Mouse (Mus musculus) liver, adult 2 months (tissue): ENCODE measurements around the gene Galk1. TPM values are rescaled to one million over a fixed set of nuclear protein-coding genes. Genes with fewer than 3 reads are reported as not detected.

Source experiments
- DNase-seq: peaks from one replicate; pipeline ENCODE4 v3.0.0-alpha.2; 2011; ENCODE audit warnings: low read depth, low spot score; ENCODE audit errors: extremely low read depth
- H3K27ac ChIP-seq: fragments of 200-500 bp; replicated peaks from 2 replicates; pipeline ENCODE4 v1.5.1; 2012; ENCODE audit warnings: low read depth, mild to moderate bottlenecking, control low read depth, inconsistent platforms, low read length; ENCODE audit not compliant: insufficient read depth
- H3K27me3 ChIP-seq: fragments of 200-500 bp; 2 replicates; pipeline ENCODE4 v1.6.1; 2012; ENCODE audit warnings: mild to moderate bottlenecking, moderate library complexity, low read length, inconsistent platforms; ENCODE audit not compliant: control insufficient read depth, insufficient read depth
- H3K36me3 ChIP-seq: fragments of 200-500 bp; 2 replicates; pipeline ENCODE4 v1.6.1; 2012; ENCODE audit warnings: low read length, inconsistent platforms; ENCODE audit not compliant: control insufficient read depth, insufficient read depth
- H3K4me1 ChIP-seq: fragments of 200-500 bp; 2 replicates; pipeline ENCODE4 v1.6.1; 2011; ENCODE audit warnings: low read length; ENCODE audit not compliant: control insufficient read depth, insufficient read depth
- H3K4me3 ChIP-seq: fragments of 200-500 bp; 2 replicates; pipeline ENCODE4 v1.5.1; 2011; ENCODE audit warnings: low read depth, mild to moderate bottlenecking, control low read depth, low read length, moderate library complexity; ENCODE audit not compliant: insufficient read depth
- H3K79me2 ChIP-seq: fragments of 200-500 bp; 2 replicates; pipeline ENCODE4 v1.6.1; 2012; ENCODE audit warnings: inconsistent platforms, mild to moderate bottlenecking, low read length, moderate library complexity; ENCODE audit not compliant: control insufficient read depth, insufficient read depth
- H3K9ac ChIP-seq: fragments of 200-500 bp; 2 replicates; pipeline ENCODE4 v1.6.1; 2012; ENCODE audit warnings: low read depth, mild to moderate bottlenecking, control low read depth, inconsistent platforms, low read length
- CTCF ChIP-seq: fragments of 200-500 bp; IDR thresholded peaks from 2 replicates; pipeline ENCODE4 v1.5.1; 2011; ENCODE audit warnings: low read depth, low read length, control low read depth
- POLR2A ChIP-seq: fragments of 200-500 bp; IDR thresholded peaks from 2 replicates; pipeline ENCODE4 v1.6.1; 2011; ENCODE audit warnings: low read length, control low read depth; ENCODE audit not compliant: insufficient read depth; ENCODE audit errors: extremely low read depth
- WGBS: fragments of 180-500 bp; shearing (Covaris S2); methylation state at CpG from one replicate; pipeline ENCODE4 v1.1.7; 2018; 5-methylcytosine and 5-hydroxymethylcytosine counted together
- polyA plus RNA-seq: library from polyadenylated mRNA; depleted of rRNA; stranded (reverse); fragments of >200 nt; gene quantifications from 2 replicates; pipeline ENCODE4 v1.2.3, GENCODE M21; 2012
- total RNA-seq: library from RNA; depleted of rRNA; stranded (reverse); fragments of >200 nt; gene quantifications from 2 replicates; pipeline ENCODE4 v1.2.3, GENCODE M21; 2014

The Galk1 gene
- total and polyA plus RNA-seq, 2 experiments, result 49.5 to 79.6 TPM

DNA sequence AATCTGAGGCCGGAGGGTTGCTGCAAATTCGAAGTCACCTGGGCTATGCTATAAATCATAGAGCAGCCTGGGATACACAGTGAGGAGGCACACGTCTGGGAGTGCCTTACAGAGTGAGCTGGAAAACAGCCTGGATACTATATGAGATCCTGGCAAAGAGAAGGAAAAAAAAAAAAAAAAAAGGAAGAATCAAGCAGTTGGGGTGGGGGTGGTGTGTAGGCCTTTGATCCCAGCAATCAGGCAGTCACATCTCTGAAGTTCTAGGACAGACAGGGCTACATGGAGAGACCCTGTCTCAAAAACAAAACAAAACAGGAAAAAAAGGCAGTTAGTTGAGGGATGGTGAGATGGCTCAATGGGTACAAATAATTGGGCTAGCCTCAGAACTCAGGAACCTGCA, 24.2 kb upstream of the Galk1 start:
- no peaks in the 10 kb centered on the region for H3K4me1 ChIP-seq

DNA sequence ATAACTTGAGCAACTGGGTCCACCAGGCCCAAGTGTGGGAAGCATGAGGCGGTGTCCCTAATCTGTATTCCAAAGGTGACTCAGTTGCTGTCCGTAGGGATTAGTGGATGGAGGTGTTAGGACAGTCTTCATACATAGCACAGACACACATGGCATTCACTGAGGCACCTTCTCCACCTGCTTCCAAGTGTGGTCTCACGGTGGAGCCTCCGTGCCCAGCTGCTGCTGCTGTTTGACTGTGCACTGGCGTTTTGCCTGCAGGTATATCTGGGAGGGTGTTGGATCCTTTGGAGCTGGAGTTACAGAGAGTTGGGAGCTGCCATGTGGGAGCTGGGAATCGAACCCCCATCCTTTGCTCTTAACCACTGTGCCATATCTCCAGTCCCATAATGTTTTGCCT, 22.1 kb upstream of the Galk1 start:
- WGBS, result 95% methylated on average over 6 of the region's 6 CpGs
- Histone ChIP-seq H3K27me3 (no peaks in the 10 kb centered on the region), H3K9ac (no peak overlapping the region), H3K36me3 (peaks cover 2% of the 10 kb centered on the region; the same call in 1 of the 2 replicates), H3K79me2 (peaks cover 14% of the 10 kb centered on the region; the same call in 1 of the 2 replicates), H3K27ac (no peak overlapping the region), H3K4me1 (peaks cover 3% of the 10 kb centered on the region; the same call in 1 of the 2 replicates), H3K4me3 (no peak overlapping the region)
- no peak for TF ChIP-seq CTCF
- no peak for TF ChIP-seq POLR2A
- DNase-seq, result no peak

More for the DNA sequence above, 24.2 kb upstream of the Galk1 start:
- no peak overlapping the region for H3K9ac ChIP-seq
- no peak overlapping the region for H3K27ac ChIP-seq
- no peaks in the 10 kb centered on the region for H3K27me3 ChIP-seq
- H3K36me3 ChIP-seq, result peaks cover 2% of the 10 kb centered on the region; the same call in 1 of the 2 replicates
- H3K4me3 ChIP-seq, result no peak overlapping the region
- H3K79me2 ChIP-seq, result peaks cover 14% of the 10 kb centered on the region; the same call in 1 of the 2 replicates
- WGBS, result 93% methylated on average over 3 of the region's 3 CpGs
- DNase-seq, result no peak
- TF ChIP-seq CTCF (no peak), POLR2A (no peak)

DNA sequence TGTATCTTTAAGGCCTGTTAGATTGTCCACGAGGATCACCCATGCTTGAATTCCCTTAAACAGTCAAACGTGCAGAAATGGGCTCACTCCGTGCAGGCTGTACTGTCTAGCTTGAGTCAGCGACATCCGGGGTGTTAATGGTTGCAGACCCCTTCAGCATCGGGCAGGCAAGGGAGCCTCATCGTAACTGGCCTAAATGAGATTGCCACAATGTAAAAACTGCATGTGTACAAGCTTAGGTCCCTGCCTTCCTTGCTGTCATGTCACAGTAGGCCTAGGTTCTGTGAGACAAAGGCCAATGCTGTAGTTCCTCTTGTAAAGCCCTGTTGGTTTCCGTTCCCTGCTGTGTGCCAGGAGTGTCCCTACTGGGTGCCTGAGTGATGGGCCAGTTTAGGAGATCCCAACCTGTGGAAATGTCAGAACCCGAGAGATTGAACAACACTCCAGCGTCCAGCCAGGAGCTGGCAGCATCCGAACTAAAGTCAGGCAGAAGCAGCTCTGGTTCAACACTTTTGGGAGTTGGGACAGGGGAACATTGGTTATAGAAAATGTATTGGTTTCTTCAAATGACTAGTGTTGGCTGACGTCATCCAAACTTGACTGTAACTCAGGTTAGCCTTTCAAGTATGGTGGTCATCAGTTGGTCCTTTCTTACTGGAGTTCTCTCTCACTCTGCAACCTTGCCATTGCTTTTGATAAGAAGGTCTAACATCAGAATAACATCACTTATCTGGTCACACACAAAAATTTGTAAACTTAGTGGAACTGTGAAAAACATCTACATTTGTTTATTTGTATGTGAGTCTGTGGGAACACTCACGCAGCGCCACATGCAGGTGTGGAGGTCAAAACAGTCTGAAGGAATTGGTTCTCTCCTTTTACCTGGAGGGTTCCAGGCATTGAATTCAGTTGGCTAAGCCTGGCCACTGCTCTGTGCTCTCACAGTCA, 18.7 kb upstream of the Galk1 start:
- TF ChIP-seq POLR2A, result no peak
- TF ChIP-seq CTCF, result no peak
- Histone ChIP-seq H3K4me1 (peaks cover 10% of the 10 kb centered on the region), H3K4me3 (peak overlapping the region; percentile 77), H3K27ac (peak overlapping the region; percentile 98), H3K9ac (peak overlapping the region; percentile 94), H3K79me2 (peaks cover 14% of the 10 kb centered on the region; the same call in 1 of the 2 replicates), H3K36me3 (no peaks in the 10 kb centered on the region), H3K27me3 (no peaks in the 10 kb centered on the region)
- DNase-seq, result peak; percentile 58
- WGBS, result 19% methylated on average over 14 of the region's 14 CpGs

DNA sequence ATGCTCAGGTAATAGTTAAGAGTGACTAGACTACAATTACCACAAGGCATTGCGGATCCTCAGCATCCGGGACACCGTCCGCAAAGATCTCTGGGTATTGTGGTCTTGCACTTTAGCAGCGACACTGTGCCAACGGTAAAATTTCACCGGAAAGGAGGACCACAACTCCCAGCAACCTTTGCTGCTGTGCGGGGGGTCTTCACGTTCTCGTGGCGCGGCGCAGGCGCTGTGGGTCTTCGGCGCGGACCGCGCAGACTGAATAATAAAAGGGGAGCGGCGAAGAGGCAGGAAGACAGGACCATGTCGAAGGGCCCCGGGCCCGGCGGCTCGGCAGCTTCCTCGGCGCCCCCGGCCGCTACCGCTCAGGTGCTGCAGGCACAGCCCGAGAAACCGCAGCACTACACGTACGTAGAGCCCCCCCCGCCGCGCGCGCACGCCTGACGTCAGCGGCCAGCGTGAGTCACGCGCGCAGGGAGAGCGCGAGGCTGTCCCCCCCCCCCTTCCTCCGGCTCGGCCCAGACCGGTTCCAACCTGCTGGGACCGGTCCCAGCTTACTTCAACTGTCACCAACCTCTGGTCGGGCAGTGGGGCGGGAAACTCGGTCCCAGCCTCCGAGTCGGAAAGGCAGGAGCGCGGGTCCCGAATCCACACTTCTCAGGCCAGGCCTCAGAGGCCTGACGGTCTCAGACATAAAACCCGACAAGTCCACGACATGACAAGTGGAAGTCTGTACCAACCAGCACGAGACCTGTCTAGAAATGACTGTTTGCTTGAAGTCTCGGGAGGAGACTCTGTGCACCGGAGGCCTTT, 17.8 kb upstream of the Galk1 start, which contains the start of gene Unk:
TSS of gene Unk (plus strand) at position 235 of the 810 bp plus-strand sequence.
- WGBS, result under 1% methylated on average over 59 of the region's 67 CpGs
- DNase-seq, result peak; percentile 98
- Histone ChIP-seq H3K9ac (peak within 1 kb of the TSS; percentile 94), H3K4me1 (peaks cover 10% of the 10 kb centered on the region), H3K27ac (peak within 1 kb of the TSS; percentile 98), H3K36me3 (no peaks in the 10 kb centered on the region), H3K27me3 (no peaks in the 10 kb centered on the region), H3K79me2 (peaks cover 14% of the 10 kb centered on the region; the same call in 1 of the 2 replicates), H3K4me3 (peak within 1 kb of the TSS; percentile 77)
- TF ChIP-seq CTCF, result no peak
- peak; percentile 70; the same call in 1 of the 2 replicates for TF ChIP-seq POLR2A

DNA sequence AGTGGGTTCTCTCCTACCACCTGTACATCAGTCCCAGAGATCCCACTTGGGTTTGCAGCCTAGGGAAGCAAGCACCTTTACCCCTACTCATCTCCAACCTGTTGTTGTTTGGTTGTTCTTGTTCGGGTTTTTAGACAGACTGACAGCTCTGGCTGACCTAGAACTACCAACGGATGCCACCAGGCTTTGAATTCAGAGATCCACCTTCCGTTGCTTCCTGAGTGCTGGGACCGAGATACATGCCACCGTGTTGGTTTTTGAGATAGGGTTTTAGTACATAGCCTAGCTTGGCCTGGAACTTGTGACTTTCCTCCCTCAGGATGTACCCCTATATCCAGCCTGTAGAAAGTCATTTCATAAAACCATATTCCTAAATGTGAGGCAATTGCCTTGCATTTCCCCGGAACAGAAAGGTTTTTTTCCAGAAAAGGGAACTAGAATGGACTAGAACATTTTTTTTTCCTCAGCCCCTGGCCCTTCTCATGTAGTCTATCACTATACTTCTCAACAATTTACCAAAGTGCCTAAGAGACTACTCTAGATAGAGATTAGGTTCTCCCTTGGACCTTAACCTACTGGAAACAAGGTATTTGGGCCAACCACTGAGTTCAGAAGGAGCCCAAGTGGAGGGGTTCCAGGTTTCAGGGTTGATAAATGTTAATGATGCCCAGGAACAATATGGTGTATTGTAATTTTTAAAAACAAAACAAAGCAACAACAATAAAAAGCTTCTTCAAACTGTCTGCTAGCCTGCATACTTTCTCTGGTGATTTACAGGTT, 16.8 kb upstream of the Galk1 start:
- TF ChIP-seq CTCF (no peak), POLR2A (no peak)
- no peaks in the 10 kb centered on the region for H3K36me3 ChIP-seq
- WGBS, result 80% methylated on average over 6 of the region's 6 CpGs
- peaks cover 9% of the 10 kb centered on the region; the same call in 1 of the 2 replicates for H3K79me2 ChIP-seq
- peaks cover 10% of the 10 kb centered on the region for H3K4me1 ChIP-seq
- peak overlapping the region; percentile 96 for H3K27ac ChIP-seq
- peak overlapping the region; percentile 62 for H3K4me3 ChIP-seq
- H3K9ac ChIP-seq, result peak overlapping the region; percentile 85
- peak; percentile 61 for DNase-seq
- H3K27me3 ChIP-seq, result no peaks in the 10 kb centered on the region
